In genomic region chr3:90395629-90396028, GRCm38 (mm10) we compare ENCODE assay signal across 18 mouse cellular contexts. TPM values are rescaled to one million over a fixed set of nuclear protein-coding genes. Genes with fewer than 3 reads are reported as not detected.
DNase-seq lines count a peak whose midpoint lies in the region; ATAC-seq and TF ChIP-seq lines count a peak whose summit lies in the region.
"Had no signal": no experiment of that assay in that cellular context is flagged by ENCODE, and none has a peak within 500 bp of the region (broad histone marks: within the 10 kb centered on the region; RNA-seq: fewer than 3 reads in every experiment).

No protein-coding gene starts in this region.

- H3K27me3 ChIP-seq in lung, postnatal 0 days (replicated peaks; ENCODE audit: insufficient read depth, low read length) = no peaks in the 10 kb centered on the region
- H3K27me3 ChIP-seq: embryonic facial prominence, embryonic 12.5 days; forebrain, embryonic 13.5 days; forebrain, embryonic 15.5 days had no signal

- TF ChIP-seq EP300 in lung, postnatal 0 days (IDR thresholded peaks at IDR 0.05) = no peak

- peak; percentile 27 for DNase-seq in lung, postnatal 0 days (ENCODE audit: low spot score)
- DNase-seq in lung, postnatal 14 days = no peak
- peak; percentile 51 for DNase-seq in lung, postnatal 25 days (ENCODE audit: low spot score)
- DNase-seq in lung, postnatal 4 days = no peak
- peak; percentile 51 for DNase-seq in lung, postnatal 36 days
- DNase-seq in adrenal gland, adult 18-20 months (ENCODE audit: low spot score in 2 of 2) = no peak
- DNase-seq: adrenal gland, adult 8-10 months; adrenal gland, postnatal 14 days; adrenal gland, postnatal 36 days; cerebellum, adult 11-12 months; cerebellum, adult 2 months; cerebellum, adult 9-10 months; cerebellum, postnatal 10 days; cerebellum, postnatal 25 days had no signal

- H3K9me3 ChIP-seq in lung, postnatal 0 days (ENCODE audit: low read length) = no peaks in the 10 kb centered on the region
- H3K9me3 ChIP-seq: embryonic facial prominence, embryonic 10.5 days; embryonic facial prominence, embryonic 12.5 days; forebrain, embryonic 13.5 days; forebrain, embryonic 15.5 days had no signal

- TF ChIP-seq CTCF in lung, postnatal 0 days (IDR thresholded peaks at IDR 0.05) = no peak

- WGBS in lung, postnatal 0 days = 58% methylated on average over 3 of the region's 3 CpGs

- peak; percentile 33; the same call in 1 of the 2 replicates for ATAC-seq in lung, postnatal 0 days
- ATAC-seq: forebrain, embryonic 13.5 days; forebrain, embryonic 15.5 days had no signal

- no peak overlapping the region for H3K4me2 ChIP-seq in lung, postnatal 0 days (replicated peaks; ENCODE audit: low read depth, low read length)
- H3K4me2 ChIP-seq: embryonic facial prominence, embryonic 12.5 days; forebrain, embryonic 13.5 days; forebrain, embryonic 15.5 days had no signal

- H3K4me3 ChIP-seq in lung, postnatal 0 days (ENCODE audit: low read depth, low read length) = no peak overlapping the region
- H3K4me3 ChIP-seq: embryonic facial prominence, embryonic 10.5 days; embryonic facial prominence, embryonic 12.5 days; forebrain, embryonic 13.5 days; forebrain, embryonic 15.5 days had no signal

- H3K27ac ChIP-seq in lung, postnatal 0 days (ENCODE audit: low read length) = no peak overlapping the region
- H3K27ac ChIP-seq: embryonic facial prominence, embryonic 10.5 days; embryonic facial prominence, embryonic 12.5 days; forebrain, embryonic 13.5 days; forebrain, embryonic 15.5 days had no signal

- H3K9ac ChIP-seq in lung, postnatal 0 days (replicated peaks; ENCODE audit: low read depth) = no peak overlapping the region
- H3K9ac ChIP-seq: embryonic facial prominence, embryonic 12.5 days; forebrain, embryonic 13.5 days; forebrain, embryonic 15.5 days had no signal

- H3K4me1 ChIP-seq in lung, postnatal 0 days (ENCODE audit: insufficient read depth, low read depth, low read length) = no peaks in the 10 kb centered on the region

- peaks cover 45% of the 10 kb centered on the region for H3K36me3 ChIP-seq in lung, postnatal 0 days (ENCODE audit: insufficient read depth, low read length)

RNA-seq across cellular contexts. Expression of gene Slc27a3, which starts 5.9 kb away (rescaled TPM):
- 16.0 and 18.0 TPM in 2 replicates for polyA plus RNA-seq in lung, postnatal 0 days (2015; fragmentation: Nextera tagmentation; extraction: Ambion mirVana)
- 100 to 1,000 TPM; 102 to 110 TPM for total RNA-seq in adrenal gland, adult 18-20 months (2021)

RNA-seq across cellular contexts. Expression of gene Ints3, which starts 37.8 kb away (rescaled TPM):
- polyA plus RNA-seq in lung, postnatal 0 days (2015; fragmentation: Nextera tagmentation; extraction: Ambion mirVana) = 10.6 and 13.9 TPM in 2 replicates
- 10 to 100 TPM; 71.1 to 98.9 TPM for total RNA-seq in adrenal gland, adult 18-20 months (2021)

Comparison
In these comparisons a context has a peak if more than half of its experiments do, and no peak if none do; other contexts are left out.
1. DNase-seq: peak in lung, postnatal 0 days (single experiment), lung, postnatal 25 days (single experiment) and lung, postnatal 36 days (single experiment); none in lung, postnatal 14 days (single experiment), lung, postnatal 4 days (0 of 2) and adrenal gland, adult 18-20 months (0 of 2).